In the genomic region with DNA sequence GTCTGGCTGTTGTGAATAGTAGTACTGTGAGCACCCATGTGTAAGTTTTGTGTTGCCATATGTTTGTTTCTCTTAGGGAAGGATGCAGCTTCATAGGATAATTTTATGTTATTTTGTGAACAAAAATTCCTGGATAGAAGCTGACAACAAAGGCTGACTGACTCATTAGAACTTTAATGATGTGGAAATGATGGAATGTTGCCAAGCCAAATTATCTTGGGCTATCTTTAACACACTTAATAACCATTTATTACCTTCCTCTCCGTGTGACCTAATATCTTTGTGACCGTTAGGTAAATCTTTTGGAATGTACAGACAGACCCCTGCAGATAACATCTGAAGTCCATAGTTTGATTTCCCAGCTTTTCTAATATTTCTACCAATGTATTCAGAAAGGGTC, we compare ENCODE assay signal across 20 mouse cellular contexts. TPM values are rescaled to one million over a fixed set of nuclear protein-coding genes. Genes with fewer than 3 reads are reported as not detected.
DNase-seq lines count a peak whose midpoint lies in the region; ATAC-seq and TF ChIP-seq lines count a peak whose summit lies in the region.
"Had no signal": no experiment of that assay in that cellular context is flagged by ENCODE, and none has a peak within 500 bp of the region (broad histone marks: within the 10 kb centered on the region; RNA-seq: fewer than 3 reads in every experiment).

No protein-coding gene starts in this region.

- peaks cover 54% of the 10 kb centered on the region for H3K4me1 ChIP-seq in heart, embryonic 11.5 days (ENCODE audit: control insufficient read depth, insufficient read depth, low read length)
- peaks cover 34% of the 10 kb centered on the region for H3K4me1 ChIP-seq in embryonic facial prominence, embryonic 13.5 days

- no peaks in the 10 kb centered on the region; the same call in 1 of the 2 replicates for H3K36me3 ChIP-seq in heart, embryonic 11.5 days (ENCODE audit: control insufficient read depth, insufficient read depth, low read length)
- no peaks in the 10 kb centered on the region for H3K36me3 ChIP-seq in embryonic facial prominence, embryonic 13.5 days
- H3K36me3 ChIP-seq: intestine, embryonic 15.5 days; liver, embryonic 12.5 days; lung, embryonic 15.5 days; midbrain, embryonic 15.5 days had no signal

- TF ChIP-seq CTCF in layer of hippocampus, adult 2 months (conservative IDR thresholded peaks at IDR 0.05): no peak

- WGBS in heart, embryonic 11.5 days (ENCODE audit: insufficient replicate concordance): 13% methylated on average over 2 of the region's 2 CpGs
- WGBS in embryonic facial prominence, embryonic 13.5 days: 21% methylated on average over 2 of the region's 2 CpGs

- no peak overlapping the region for H3K9ac ChIP-seq in heart, embryonic 11.5 days (ENCODE audit: low read depth, low read length)
- no peak overlapping the region for H3K9ac ChIP-seq in embryonic facial prominence, embryonic 13.5 days
- H3K9ac ChIP-seq: forebrain, embryonic 13.5 days; hindbrain, embryonic 14.5 days; intestine, embryonic 15.5 days; liver, embryonic 12.5 days; lung, embryonic 15.5 days; midbrain, embryonic 15.5 days had no signal

- H3K27ac ChIP-seq in heart, embryonic 11.5 days (ENCODE audit: low read depth, low read length): peak overlapping the region; percentile 88; the same call in 1 of the 2 replicates
- H3K27ac ChIP-seq in layer of hippocampus, adult 2 months: 0 out of 2 replicates have a peak overlapping the region, but pooled peaks have one; percentile 52
- peak overlapping the region; percentile 96 for H3K27ac ChIP-seq in embryonic facial prominence, embryonic 13.5 days
- H3K27ac ChIP-seq: forebrain, embryonic 13.5 days; hindbrain, embryonic 14.5 days; liver, embryonic 12.5 days; midbrain, embryonic 15.5 days had no signal

- H3K9me3 ChIP-seq in heart, embryonic 11.5 days (replicated peaks; ENCODE audit: control insufficient read depth, low read length): no peaks in the 10 kb centered on the region
- no peaks in the 10 kb centered on the region for H3K9me3 ChIP-seq in embryonic facial prominence, embryonic 13.5 days
- H3K9me3 ChIP-seq: forebrain, embryonic 13.5 days; intestine, embryonic 15.5 days; liver, embryonic 12.5 days; lung, embryonic 15.5 days; megakaryocyte, embryonic 14.5 days; midbrain, embryonic 15.5 days had no signal

- DNase-seq in heart, adult 11 months: no peak
- no peak for DNase-seq in layer of hippocampus, adult 2 months (ENCODE audit: low spot score in 2 of 2)
- DNase-seq in layer of hippocampus, adult 11-12 months (ENCODE audit: low spot score): no peak
- DNase-seq in retina, embryonic 14.5 days (ENCODE audit: low spot score): peak; percentile 23
- DNase-seq in lung, postnatal 10 days: no peak
- DNase-seq in layer of hippocampus, postnatal 10 days (ENCODE audit: low spot score in 2 of 2): no peak
- DNase-seq: adrenal gland, postnatal 36 days; cerebellum, adult 8-10 months; gastrocnemius, postnatal 36 days; kidney, postnatal 14 days; thymus, adult 2 months had no signal

- ATAC-seq in heart, embryonic 11.5 days (replicated peaks; ENCODE audit: insufficient number of reproducible peaks, low FRiP score, low TSS enrichment): no peak
- ATAC-seq in embryonic facial prominence, embryonic 13.5 days (ENCODE audit: insufficient number of reproducible peaks, insufficient read depth, low FRiP score, low TSS enrichment, low read depth): no peak
- ATAC-seq: forebrain, embryonic 13.5 days; intestine, embryonic 15.5 days; liver, embryonic 12.5 days; midbrain, embryonic 15.5 days had no signal

- no peaks in the 10 kb centered on the region for H3K27me3 ChIP-seq in heart, embryonic 11.5 days (ENCODE audit: control insufficient read depth, insufficient read depth, low read length)
- no peaks in the 10 kb centered on the region for H3K27me3 ChIP-seq in embryonic facial prominence, embryonic 13.5 days
- H3K27me3 ChIP-seq: forebrain, embryonic 13.5 days; intestine, embryonic 15.5 days; liver, embryonic 12.5 days; lung, embryonic 15.5 days; megakaryocyte, embryonic 14.5 days; midbrain, embryonic 15.5 days had no signal

- no peak overlapping the region for H3K4me3 ChIP-seq in heart, embryonic 11.5 days (ENCODE audit: low read depth, low read length)
- no peak overlapping the region for H3K4me3 ChIP-seq in layer of hippocampus, adult 2 months
- H3K4me3 ChIP-seq in embryonic facial prominence, embryonic 13.5 days: no peak overlapping the region
- H3K4me3 ChIP-seq: forebrain, embryonic 13.5 days; intestine, embryonic 15.5 days; liver, embryonic 12.5 days; lung, embryonic 15.5 days; megakaryocyte, embryonic 14.5 days; midbrain, embryonic 15.5 days had no signal

- H3K4me2 ChIP-seq in heart, embryonic 11.5 days: no peak overlapping the region
- no peak overlapping the region for H3K4me2 ChIP-seq in embryonic facial prominence, embryonic 13.5 days
- H3K4me2 ChIP-seq: forebrain, embryonic 13.5 days; hindbrain, embryonic 14.5 days; intestine, embryonic 15.5 days; liver, embryonic 12.5 days; lung, embryonic 15.5 days; midbrain, embryonic 15.5 days had no signal

RNA-seq across cellular contexts. Expression of gene Adk, which starts 33.7 kb away (rescaled TPM):
- polyA plus RNA-seq in heart, embryonic 11.5 days (2014; fragmentation: Nextera tagmentation; extraction: Ambion mirVana): 261 and 271 TPM in 2 replicates
- total RNA-seq in layer of hippocampus, adult 2 months (2021): 10 to 100 TPM; 62.5 to 72.3 TPM
- polyA plus RNA-seq in embryonic facial prominence, embryonic 13.5 days (2015; fragmentation: Nextera tagmentation; extraction: Ambion mirVana): 162 and 168 TPM in 2 replicates
- total RNA-seq in layer of hippocampus, postnatal 10 days (2021): 10 to 100 TPM; 70.3 to 70.6 TPM

RNA-seq across cellular contexts. Expression of gene Ap3m1, which starts 33.8 kb away (rescaled TPM):
- polyA plus RNA-seq in heart, embryonic 11.5 days (2014; fragmentation: Nextera tagmentation; extraction: Ambion mirVana): 84.6 and 98.0 TPM in 2 replicates
- 10 to 100 TPM; 67.0 to 70.9 TPM for total RNA-seq in layer of hippocampus, adult 2 months (2021)
- polyA plus RNA-seq in embryonic facial prominence, embryonic 13.5 days (2015; fragmentation: Nextera tagmentation; extraction: Ambion mirVana): 69.4 and 81.7 TPM in 2 replicates
- total RNA-seq in layer of hippocampus, postnatal 10 days (2021): 10 to 100 TPM; 81.8 to 86.9 TPM
